Mouse (Mus musculus) 3T3-L1 (cell line): ENCODE measurements around the gene Ash1l.
"Not testable (repeated sequence)": the region's sequence is repeated elsewhere in the genome, so short reads cannot be mapped to it uniquely, and the experiment has no call there.

Experiments
- DNase-seq: peaks from one replicate; pipeline ENCODE4 v3.0.0-alpha.2; 2015; ENCODE audit warnings: low read depth, low spot score

The Ash1l gene

GRCm38 (mm10) chr3:88953736-88954135 is 3.3 kb downstream of the Ash1l start:
- peak; percentile 63 for DNase-seq

- DNase-seq, result not testable (repeated sequence)
Measured at GRCm38 (mm10) chr3:88963211-88963610, 12.8 kb downstream of the Ash1l start.

GRCm38 (mm10) chr3:88975012-88975411 is 24.6 kb downstream of the Ash1l start:
- no peak for DNase-seq

DNA sequence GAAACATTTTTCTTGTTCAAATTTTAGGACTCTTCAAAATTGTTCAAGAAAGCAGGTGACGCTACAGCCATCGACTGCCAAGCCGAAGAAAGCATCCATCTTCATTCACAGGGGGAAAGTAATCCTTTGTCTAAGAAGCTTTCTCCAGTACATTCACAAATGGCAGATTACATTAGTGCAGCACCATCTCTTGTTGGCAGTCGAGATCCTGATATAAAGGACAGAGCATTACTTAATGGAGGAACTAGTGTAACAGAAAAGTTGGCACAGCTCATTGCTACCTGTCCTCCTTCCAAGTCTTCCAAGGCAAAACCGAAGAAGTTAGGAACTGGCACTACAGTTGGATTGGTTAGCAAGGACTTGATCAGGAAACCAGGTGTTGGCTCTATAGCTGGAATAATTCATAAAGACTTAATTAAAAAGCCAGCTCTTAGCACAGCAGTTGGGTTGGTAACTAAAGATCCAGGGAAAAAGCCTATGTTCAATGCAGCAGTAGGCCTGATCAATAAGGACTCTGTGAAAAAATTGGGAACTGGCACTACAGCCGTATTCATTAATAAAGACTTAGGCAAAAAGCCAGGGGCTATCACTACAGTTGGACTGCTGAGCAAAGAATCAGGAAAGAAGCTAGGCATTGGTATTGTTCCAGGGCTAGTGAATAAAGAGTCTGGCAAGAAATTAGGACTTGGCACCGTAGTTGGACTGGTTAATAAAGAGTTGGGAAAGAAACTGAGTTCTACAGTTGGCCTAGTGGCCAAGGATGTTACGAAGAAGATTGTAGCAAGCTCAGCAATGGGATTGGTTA is 31.0 kb downstream of the Ash1l start:
- no peak for DNase-seq

- peak; percentile 89 for DNase-seq
Measured at GRCm38 (mm10) chr3:88983921-88984381, 33.5 kb downstream of the Ash1l start.

- DNase-seq, result no peak
Measured at GRCm38 (mm10) chr3:88992793-88993192, 42.4 kb downstream of the Ash1l start.

DNA sequence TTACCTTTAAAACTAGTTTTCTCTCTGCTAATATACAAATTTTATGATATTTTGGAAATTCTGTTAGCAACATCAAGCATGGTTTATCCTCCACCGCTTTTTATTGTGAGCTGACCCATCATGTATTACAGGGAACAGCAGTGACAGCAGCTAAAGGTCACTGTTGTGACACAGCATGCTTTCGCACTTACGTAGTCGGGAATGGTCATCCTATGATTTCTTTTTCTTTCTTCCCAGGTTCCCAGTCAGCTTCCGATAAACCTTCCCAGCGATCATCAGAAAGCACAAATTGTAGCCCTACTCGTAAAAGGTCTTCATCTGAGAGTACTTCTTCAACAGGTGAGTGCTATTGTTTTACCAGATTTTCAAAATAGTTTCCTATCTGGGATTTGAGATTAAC is 51.1 kb downstream of the Ash1l start:
- no peak for DNase-seq

DNA sequence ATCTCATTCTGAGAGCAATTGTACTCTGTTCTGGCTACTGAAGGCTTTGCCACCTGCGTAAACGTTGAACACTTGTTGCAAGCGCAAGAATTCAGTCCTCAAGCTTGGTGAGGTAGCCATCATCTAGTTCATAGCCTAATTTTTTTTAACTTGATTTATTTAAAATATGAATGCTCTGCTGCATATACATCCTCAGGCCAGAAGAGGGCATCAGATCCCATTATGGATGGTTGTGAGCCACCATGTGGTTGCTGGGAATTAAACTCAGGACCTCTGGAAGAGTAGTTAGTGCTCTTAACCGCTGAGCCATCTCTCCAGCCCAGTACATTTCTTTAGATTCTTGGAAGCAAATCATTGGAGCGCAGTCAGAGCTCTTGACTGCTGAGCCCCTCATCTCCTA is 80.5 kb downstream of the Ash1l start:
- DNase-seq, result peak; percentile 25

GRCm38 (mm10) chr3:89043359-89043758 is 92.9 kb downstream of the Ash1l start:
- no peak for DNase-seq

GRCm38 (mm10) chr3:89058361-89058760 is 107.9 kb downstream of the Ash1l start:
- DNase-seq, result no peak

DNA sequence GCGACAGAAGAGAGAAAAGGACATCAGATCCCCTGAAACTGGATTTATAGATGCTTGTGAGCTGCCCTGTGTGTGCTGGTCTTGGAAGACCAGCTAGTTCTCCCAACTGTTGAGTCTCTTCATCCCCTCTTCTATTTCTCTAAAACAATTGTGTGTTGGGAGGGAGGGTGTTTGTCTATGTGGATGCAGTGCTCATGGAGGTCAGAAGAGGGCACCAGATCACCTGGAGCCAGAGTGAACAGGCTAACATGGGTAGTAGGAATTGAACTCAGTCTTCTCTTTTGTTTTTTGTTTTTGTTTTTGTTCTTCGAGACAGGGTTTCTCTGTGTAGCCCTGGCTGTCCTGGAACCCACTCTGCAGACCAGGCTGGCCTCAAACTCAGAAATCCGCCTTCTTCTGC is 108.4 kb downstream of the Ash1l start:
- peak; percentile 65 for DNase-seq

GRCm38 (mm10) chr3:89061696-89062095 is 111.3 kb downstream of the Ash1l start:
- DNase-seq, result peak; percentile 9

DNA sequence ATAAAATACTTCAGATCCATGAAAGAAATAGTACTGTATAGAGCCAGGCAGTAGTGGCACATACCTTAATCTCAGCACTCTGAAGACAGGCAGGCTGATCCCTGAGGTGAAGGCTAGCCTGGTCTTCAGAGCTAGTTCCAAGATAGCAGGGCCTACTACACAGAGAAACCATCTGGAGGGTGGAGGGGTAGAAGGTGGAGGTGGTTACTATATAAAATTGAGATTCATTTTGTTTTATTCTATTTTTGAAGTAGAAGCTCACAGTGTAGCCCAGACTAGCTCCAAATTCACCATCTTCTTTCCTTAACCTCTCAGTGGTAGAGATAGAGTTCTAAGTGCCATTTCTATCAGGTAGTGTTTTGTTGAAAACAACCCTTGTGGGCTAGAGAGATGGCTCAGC is 116.8 kb downstream of the Ash1l start:
- DNase-seq, result no peak

DNA sequence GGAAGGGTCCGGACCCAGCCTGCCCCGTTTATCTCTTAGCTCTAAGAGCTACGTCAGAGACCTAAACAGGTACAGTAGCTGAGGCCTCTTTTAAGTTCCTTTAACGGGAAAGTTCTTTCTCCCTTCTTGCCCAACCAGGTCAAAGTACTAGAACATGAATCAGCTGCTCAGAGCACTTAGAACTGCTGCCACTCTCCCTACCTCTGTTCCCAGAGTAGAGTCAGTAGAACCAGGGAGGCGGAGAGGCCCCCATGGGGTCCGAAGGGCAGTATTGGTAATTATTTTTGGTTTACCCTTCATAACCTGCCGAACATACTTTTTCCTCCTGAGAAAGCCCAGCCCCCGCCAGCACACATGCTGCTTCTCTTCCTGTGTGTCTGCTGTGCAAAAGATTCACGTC is 127.0 kb downstream of the Ash1l start:
- no peak for DNase-seq

GRCm38 (mm10) chr3:89082287-89082686 is 131.9 kb downstream of the Ash1l start:
- not testable (repeated sequence) for DNase-seq

DNA sequence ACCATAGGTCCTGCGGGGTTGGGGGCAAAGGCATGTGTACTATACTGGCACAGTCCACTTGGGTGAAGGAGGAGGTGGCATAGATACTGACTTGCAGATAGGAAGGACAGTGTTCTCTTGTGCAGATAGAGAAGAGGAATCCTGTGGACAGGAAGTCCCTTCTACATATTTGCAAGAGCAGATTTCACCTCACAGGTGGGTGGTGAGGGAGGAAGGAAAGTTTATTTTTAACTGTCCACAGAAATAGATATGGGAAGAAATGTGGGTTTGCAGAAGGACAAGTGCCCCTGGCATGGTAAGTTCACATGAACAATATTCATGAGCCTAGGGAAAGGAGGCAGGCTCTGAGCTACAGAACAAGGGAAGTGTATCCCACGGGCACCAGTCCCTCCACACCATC is 133.7 kb downstream of the Ash1l start:
- no peak for DNase-seq

DNA sequence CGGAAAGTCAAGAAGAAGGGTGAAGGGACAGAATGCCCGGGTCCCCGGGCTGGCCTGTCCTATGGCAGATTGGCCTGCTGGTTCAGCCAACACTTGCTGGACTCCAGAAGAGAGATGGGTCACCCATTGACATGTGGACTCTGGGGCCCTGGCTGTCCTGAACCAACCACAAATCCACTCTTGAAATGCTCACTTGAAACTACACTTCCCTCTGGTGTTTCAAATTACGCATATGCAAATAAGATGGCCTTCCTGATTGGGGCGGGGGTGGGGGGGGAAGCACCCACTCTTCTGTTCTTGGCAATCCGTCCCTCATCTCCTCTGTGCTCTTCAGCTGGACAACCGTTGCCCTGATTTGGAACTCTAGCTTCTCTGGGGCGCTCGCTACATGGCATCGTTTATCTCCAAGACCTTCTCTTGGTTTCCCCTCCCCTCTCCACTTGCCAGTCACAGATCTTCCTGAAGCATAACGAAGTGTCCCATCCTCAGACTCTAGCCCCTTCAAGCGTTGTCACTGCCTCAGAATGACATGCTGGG is 134.3 kb downstream of the Ash1l start:
- DNase-seq, result no peak

- DNase-seq, result peak; percentile 72
Measured at GRCm38 (mm10) chr3:89087338-89088110, 137.1 kb downstream of the Ash1l start.

DNA sequence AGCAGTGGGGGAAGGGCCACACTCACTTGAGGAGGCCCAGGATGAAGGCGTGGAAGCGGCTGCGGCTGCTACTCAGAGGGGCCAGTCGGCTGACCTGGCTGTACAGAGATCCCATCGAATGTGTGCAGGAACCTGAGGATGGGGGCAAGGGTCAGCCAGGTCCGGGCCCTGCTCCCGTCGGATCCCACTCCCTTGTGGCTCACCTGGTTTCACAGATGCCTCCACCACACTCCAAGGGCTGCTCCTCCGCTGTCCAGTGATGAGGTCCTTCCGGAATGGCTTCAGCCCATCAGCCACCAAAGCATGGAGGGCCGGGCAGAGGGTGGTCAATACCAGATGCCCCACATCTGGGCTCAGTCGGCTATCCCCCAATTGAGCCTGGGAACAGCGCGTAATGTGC is 138.6 kb downstream of the Ash1l start:
- DNase-seq, result no peak

DNA sequence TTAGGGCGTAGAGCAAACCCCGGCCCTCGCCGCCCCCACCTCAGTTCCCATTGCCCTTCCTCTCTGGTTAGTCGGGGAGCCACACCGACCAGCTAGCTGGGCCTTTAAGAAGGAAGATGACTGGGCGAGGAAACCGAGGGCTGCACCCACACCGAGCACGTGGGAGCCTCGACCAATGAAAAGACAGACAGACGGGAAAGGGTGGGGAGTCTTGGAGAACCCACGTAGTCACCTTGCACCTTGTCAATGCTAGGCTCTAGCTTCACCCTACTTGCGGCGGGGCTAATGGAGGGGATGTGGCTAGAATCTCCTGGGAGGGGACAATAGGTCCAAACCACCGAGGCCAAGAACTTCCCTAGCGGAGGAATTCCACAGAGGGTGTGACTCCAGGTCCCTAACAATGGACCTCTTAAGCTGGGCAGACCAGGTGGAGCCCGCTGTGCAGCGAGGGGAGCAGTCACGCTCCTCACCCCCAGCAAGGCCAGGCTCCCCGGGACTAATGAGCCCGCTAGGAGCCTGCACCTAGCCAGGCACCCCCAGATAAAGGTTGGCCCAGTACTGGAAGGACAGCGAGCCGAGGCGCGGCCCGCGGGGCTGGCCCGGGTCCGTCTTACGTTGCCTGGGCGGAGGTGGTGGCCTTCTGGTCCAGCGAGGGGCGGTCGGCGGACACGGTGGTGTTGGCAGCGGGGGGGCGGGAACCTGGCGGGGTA is 139.6 kb downstream of the Ash1l start:
- peak; percentile 89 for DNase-seq

DNA sequence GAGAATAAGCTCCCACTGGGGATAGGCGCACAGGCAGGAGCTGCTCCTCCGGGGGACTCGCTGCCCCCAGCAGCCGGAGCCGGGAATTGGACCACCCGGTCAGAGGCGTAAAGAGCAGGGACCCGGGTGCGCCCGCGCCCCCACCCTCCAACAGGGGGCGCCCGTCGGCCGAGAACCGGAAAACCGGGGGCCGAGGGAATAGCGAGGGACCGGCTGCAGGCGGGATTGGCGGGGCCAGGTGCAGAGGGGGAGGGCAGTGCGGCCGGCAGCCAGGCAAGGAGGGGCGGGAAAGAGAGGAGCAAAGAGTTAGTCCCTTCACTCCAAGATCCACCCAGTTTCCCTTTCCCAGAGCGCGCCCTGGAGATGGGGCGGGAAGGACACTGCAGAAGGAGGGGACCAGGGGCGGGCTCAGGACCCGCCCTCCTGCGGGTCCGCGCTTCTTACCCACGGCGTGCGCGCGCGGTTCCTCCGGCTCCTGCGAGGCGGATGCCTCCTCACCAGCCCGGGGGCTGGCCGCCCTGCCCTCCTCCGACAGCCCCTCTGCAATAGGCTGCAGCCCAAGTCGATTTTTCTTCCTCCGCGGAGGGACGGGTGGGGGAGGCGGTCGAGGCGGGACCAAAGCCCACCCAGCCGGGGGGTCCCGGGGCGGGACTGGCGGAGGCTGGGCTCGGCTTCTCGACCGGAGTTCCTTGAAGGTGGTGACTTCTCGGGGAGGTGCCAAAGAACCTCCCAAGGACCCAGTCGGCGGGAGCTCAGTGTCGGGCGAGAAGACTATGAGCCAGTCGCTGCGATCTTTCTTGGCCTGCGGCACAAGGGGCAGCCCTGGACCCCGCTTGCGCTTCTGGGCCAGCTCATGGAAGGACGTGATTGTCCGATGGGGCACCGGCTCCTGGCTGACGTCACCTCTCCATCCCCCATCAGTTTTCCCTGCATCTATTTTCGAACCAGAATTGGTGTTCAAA is 140.6 kb downstream of the Ash1l start:
- DNase-seq, result peak; percentile 79
